Mouse (Mus musculus) lung, postnatal 14 days (tissue): ENCODE measurements around the gene Rfx4.

ENCODE experiments used
- DNase-seq: peaks from one replicate; pipeline ENCODE4 v3.0.0; 2021

Rfx4 gene

GRCm38 (mm10) chr10:84913148-84913547 is 157.3 kb downstream of the Rfx4 start:
- DNase-seq: no peak

- DNase-seq: no peak
These were observed 159.6 kb downstream of the Rfx4 start for GRCm38 (mm10) chr10:84915476-84915875.

- DNase-seq: peak; percentile 98
These were observed 161.2 kb downstream of the Rfx4 start, which contains the start of gene Ric8b for GRCm38 (mm10) chr10:84916810-84917730. TSS of gene Ric8b (plus strand) at chr10:84917616.

- no peak for DNase-seq
These were observed 161.9 kb downstream of the Rfx4 start for GRCm38 (mm10) chr10:84917731-84918095.

GRCm38 (mm10) chr10:84926336-84926735 is 170.5 kb downstream of the Rfx4 start:
- no peak for DNase-seq

- DNase-seq: no peak
These were observed 171.0 kb downstream of the Rfx4 start for GRCm38 (mm10) chr10:84926885-84927284.

GRCm38 (mm10) chr10:84928465-84928864 is 172.6 kb downstream of the Rfx4 start:
- DNase-seq: no peak

GRCm38 (mm10) chr10:84935553-84936209 is 179.8 kb downstream of the Rfx4 start:
- no peak for DNase-seq

GRCm38 (mm10) chr10:84936832-84937515 is 181.1 kb downstream of the Rfx4 start:
- DNase-seq: no peak

- DNase-seq: no peak
These were observed 182.4 kb downstream of the Rfx4 start for GRCm38 (mm10) chr10:84938094-84938820.

GRCm38 (mm10) chr10:84938886-84939285 is 183.0 kb downstream of the Rfx4 start:
- no peak for DNase-seq

GRCm38 (mm10) chr10:84940356-84940755 is 184.5 kb downstream of the Rfx4 start:
- DNase-seq: no peak

GRCm38 (mm10) chr10:84945692-84946091 is 189.8 kb downstream of the Rfx4 start:
- DNase-seq: no peak

- no peak for DNase-seq
These were observed 193.3 kb downstream of the Rfx4 start for GRCm38 (mm10) chr10:84948970-84949683.

GRCm38 (mm10) chr10:84949684-84950010 is 193.8 kb downstream of the Rfx4 start:
- DNase-seq: peak; percentile 16

GRCm38 (mm10) chr10:84950384-84950783 is 194.5 kb downstream of the Rfx4 start:
- no peak for DNase-seq

- DNase-seq: no peak
These were observed 198.4 kb downstream of the Rfx4 start for GRCm38 (mm10) chr10:84954236-84954635.
